Mouse (Mus musculus) ovary, postnatal 10 days (tissue): ENCODE results near the gene Zfp277.
A peak's percentile ranks its signal among the peaks of the same experiment; 100 is the strongest.

Experiments
- DNase-seq: peaks from one replicate; pipeline ENCODE4 v3.0.0; 2022; ENCODE audit warnings: low spot score

The Zfp277 gene

DNA sequence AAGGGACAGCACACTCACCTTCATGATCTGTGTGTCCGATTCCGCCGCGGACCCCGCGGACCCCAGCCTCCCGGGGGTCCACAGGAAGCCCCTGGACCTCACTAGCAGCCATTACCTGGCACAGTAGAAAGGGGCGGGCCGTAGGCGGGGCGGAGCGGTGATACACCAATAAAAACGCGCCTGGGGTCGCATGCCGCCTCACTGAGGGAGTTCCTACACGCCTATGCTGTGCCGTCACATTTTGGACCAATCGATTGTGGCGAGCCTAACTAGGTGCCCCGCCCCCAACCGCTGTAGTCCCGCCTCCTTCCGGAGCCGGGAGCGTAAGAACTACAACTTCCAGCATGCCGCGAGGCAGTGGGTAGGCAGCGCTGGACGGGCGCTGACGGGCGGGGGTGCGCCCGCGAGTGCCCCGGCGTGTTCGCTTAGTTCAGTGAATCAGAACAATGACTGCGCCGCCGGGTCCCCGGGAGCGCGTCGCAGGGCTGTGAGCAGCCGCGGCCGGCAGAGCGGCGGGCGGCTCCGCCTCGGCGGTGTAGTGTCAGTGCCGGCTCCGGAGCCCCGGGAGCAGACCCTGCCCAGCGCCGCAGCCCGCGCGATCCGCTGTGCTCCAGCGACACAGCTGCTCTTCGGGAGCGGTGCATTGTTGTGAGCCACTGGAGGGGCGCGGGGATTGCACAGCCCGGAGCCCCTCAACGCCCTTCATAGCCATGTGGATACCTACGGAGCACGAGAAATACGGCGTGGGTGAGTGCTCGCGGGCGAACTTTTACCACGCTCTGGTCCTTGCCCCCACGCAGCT, at the start of gene Zfp277, which contains the start of gene Dock4:
Gene Zfp277, minus strand, starts transcription at position 255 of the 802 bp plus-strand sequence.
Gene Dock4, plus strand, starts transcription at position 305 of the 802 bp plus-strand sequence.
- peak; percentile 83 for DNase-seq

DNA sequence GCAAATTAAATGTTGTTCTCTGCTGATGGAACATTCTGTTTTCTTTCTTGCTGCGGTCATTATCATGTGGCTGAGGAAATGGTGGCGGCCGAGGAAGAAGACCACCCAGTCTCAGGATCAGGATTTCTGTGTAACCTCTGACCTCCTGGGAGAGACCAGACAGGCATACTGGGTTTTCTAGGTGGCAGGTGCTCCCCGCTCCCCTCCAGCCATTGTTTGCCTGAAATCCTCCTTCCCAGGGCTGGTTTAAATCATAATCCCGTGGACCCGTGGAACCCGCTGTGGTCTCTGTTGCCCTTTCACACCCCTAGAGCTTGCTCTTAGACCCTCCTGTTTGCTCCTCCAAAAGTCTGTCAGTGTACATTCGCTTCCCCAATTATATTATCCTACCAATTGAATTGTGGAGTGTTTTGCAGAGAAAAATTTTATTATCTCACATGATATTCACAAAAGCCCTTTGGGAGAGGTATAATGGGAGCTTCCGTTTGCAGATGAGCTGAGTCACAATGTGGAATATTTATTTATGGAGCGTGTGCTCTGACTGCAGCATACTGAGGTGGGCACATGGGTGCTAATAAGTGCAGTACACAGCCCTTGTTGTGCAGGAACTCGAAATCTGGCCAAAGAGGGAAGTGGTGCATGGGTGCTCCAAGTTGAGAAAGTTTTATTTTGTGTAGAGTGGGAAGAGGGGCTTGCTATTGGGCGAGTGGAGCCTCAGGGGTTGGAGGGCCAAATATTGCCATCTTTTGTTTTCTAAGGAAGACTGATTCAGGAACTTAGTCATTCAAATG, 40.5 kb upstream of the Zfp277 start:
- no peak for DNase-seq

DNA sequence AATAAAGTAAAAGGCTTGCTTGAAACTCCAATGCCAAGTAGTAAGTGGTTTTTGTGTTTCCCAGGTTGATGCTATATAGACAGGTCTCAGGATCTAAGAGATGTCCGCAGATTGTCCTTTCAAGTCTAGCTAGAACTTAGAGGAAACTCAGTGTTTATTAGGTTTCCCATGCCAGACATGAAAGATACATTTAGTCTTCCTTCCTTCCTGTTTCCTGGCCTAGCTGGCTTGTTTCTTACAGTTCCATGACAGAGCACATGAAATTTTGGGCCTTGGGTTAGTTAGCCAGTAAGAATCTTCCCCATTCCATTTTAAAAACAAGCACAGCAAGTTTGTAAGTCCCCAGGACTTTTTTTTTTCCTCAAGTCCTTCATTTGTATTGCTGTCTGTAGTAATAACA, 39.5 kb upstream of the Zfp277 start:
- DNase-seq = no peak

DNA sequence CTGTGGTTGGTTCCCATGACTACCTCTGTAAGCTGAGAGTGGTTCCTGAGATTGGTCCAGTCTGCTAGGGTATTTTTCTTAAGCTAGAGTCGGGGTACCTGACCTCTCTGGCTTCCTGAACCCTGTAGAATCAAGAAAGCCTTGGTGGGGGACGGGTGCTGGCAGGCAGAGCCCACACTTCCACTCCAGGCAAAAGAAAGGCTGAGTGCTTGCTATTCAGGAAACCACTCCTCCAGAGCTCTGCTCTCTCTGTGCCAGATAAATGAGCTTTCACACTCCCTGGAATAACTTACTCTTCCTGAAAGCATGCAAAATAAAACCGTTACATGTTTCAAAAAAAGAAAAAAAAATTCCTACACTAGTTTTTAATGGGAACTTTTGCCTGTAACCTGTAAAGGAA, 38.5 kb upstream of the Zfp277 start:
- no peak for DNase-seq

DNA sequence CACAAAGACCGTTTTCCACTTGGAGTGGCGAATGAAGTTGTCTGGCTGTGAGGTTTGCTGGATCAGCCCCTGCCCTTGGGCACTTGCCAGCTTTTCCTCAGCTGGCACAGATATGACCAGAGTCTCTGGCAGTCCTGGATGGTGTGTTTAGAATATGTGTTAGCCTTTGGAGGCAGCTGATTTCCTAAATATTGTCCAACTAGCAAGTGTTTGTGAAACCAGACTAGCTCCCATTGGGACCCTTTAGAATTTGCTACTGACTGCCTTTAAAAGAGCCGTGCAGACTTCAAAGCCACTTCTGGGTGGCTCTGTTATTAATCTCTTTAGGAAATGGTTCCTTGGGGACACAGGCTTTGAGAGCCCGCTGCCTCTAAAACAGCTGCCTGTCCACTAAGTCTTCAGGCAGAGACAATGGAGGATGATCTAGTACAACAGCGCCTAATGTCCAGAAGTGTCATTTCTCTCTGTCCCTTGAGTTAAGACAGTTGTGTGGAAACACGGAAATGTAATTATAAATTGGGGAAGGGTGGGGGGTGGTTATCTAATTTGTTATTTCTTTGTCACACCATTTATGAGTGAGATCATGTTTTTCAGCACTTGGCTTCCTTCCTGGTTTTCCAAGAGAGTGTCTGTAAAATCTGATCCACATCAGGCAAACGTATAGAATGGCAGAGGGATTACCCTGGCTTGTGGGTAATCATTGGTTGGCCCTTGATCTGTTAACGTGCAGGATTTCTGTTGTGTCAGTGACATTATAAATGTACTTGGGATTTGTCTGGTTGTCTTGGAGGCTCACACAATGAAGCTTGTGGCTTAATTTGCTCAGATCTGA, 32.1 kb upstream of the Zfp277 start:
- no peak for DNase-seq

DNA sequence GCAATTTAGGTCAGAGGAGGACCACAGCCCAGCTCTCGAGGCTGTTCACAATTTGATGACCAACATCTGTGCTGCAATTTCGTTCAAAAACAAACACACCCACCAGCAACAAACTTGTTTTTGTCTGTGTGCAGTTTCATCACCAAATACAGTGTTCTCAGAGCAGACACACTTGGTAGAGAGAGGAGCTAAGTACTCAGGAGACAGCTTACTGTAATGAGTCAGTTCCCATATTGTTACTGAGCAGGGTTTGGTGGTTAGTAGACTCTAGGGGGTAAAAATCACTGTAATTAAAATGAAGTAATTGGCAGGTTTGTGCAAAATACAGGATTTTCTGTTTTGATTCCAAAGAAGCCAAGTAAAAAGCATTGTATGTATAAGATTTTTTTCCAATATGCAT, 28.0 kb upstream of the Zfp277 start:
- no peak for DNase-seq

DNA sequence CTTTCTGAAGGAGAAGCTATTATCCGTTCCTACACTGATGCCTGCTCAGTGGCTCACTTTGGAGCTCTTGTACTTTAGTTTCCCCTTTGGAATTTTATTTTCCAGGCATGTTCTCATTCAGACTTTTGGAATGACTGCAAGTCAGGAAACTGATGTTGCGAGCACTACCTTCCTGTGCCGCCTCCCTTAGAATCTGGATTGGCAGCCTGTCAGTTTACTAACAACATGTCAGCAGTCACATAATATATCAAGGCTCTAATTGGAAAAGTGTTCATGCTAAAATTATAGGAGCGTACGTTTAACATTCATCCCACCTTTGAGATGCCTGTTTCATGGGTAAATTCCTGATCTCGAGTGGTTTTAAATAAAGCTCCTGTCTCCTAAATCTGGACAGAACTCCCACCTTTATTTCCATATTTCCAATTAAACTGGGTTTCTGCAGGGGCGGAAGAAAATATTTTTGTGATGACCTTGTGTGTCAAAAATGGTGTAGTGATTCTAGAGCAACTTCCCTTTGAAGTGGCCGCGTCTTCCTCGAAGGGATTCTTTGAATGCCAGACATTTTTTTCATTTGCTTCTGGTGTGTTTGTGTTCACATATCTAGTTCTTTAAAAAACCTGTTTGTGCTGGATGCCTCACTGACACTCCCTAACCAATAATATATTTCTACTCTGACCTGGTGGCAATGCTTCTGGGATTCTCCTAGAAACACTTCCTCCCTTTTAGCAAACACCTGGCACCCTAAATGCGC, 26.1 kb upstream of the Zfp277 start:
- DNase-seq = no peak

DNA sequence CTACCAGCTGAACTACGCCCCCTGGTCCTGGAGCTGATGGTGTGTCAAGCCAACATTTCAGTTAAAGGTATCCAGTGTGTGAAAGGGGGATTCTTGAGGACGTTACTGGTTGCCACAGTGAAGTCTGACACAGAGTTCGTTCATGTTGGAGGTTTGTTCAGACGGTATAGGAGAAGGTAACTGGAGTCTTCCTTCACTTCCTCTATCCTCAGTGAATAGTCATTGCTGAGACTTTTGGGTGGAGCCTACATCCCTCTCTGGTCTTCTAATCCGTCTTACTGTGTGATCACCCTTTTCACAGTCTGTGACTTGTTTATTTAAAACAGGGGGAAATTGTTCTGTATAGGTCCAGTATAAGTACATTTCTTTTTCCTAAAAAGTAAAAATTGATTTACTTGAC, 23.3 kb upstream of the Zfp277 start:
- DNase-seq = no peak

DNA sequence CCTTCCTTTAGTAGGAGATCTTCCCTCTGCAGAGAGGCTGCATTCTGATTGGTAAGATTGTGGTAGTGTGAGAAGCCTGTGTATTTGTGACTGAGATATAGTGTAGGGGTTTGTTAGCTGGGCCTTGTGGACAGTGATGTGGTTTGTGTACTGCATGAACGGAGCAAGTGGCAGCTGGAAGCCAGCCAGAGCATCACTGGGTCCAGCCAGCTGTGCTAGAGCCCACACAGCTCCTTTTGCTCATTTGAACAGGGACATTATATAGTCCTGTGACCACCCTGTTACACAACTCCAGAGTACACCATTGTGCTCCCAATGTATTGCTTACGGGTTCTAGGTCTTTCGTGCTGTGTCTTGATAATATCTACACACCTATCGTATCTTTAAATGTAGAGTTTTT, 22.5 kb upstream of the Zfp277 start:
- DNase-seq = no peak

DNA sequence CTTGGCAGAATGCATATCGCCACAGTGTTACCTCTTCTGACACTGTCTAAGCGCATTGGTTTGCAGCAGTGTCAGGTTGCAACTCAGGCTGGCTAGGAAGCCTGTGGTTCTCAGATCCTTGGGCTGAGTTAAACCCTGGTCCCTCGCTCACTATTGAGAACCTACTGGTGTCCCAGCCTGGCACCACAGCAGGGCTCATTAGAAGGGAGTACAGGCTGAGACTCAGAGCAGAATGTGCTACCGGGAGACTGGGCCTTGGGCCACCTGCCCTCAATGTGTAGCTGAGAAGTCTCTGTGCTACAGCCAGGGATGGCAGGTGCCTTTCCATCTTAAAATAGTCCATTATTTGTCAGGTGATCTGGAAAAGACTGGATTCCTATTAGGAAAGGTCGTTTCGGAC, 18.6 kb upstream of the Zfp277 start:
- DNase-seq = no peak

DNA sequence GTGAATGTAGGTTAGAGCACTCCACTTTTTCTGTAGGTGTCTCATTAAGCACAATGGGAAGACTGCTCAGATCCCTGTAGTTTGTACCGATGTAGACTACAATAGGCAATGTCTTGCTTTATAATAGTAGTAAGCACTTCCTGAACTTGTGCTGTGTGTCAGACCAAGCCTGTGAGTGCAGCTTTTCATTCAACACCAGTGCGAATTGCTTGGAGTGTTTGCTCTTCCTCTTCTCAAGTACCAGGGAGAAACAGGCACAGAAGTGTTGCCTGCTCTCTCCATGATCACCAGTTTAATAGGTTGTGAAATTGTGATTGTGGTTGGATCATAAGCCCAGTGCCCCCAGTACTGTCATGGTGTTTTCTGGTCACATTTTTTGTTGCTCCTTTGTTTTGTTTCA, 18.1 kb upstream of the Zfp277 start:
- DNase-seq = no peak

DNA sequence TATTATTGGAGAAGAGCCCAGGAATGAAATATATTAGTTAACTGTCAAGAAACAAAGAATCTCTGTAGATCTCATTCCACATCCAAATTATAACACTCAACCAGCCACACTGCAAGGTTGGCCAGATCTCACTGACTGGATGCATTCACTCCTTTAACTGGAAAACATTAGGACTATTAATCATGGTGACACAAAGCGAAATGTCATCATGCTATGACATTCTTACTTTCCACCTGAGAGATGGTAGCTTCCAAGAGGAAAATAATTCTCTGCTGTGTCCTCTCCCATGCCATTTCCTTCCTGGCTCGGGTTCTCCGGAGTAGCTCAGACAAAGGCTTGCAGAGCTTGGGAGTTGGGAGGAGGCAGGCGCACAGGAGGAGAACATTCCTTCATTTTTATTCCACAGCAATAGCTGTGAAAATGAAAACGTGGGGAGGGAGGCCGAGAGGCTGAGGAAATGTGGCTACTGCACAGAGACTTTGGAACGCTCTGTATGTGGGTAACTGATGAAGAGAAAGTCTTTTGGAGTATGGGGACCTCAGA, 17.1 kb upstream of the Zfp277 start:
- no peak for DNase-seq

DNA sequence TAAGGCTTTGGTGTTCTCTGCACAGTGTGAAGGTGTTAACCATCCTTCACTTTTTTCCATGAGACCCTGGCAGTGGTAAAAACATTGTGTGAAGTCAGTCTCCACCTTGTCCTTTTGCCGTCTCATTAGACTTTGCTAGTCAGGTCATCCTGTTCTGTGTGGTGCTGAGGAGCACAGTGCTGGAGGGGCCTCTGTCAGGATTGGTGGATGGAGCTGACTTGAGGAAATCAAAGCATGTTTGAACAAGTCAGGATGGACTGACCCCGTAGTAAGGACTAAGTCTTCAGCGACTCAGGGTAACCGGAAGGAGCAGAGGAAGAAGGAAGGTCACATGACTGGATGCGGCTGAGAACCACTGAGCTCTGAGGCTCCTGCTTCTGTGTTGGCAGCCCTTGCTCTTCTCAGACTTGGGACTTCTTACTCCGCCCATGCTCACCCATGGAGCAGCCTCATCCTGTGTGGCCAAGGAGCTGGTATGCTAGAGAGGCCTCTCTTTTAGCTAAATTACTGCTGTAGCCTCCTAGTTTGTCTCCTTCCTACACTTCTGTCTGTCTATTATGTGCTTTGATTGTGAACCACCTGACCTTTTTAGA, 14.1 kb upstream of the Zfp277 start:
- no peak for DNase-seq

DNA sequence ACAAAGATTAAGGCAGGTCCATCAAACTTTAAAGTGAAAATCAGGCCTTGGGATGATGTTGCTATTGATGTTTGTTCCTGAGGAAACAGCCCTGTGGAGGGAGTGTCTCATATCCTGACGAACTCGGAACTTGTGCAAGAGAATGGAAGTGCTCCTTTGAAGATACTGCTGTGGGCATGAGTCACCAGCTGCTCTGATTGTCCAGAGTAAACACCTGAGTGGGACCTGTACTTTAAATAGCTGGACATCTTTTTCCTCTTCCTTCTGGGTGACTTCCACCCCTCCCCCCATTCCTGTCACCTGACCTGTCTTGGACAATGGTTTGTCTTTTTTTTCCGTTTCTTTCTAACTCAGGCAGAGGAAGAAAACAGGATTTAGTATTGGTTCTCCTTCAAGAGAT, 13.3 kb upstream of the Zfp277 start:
- no peak for DNase-seq

DNA sequence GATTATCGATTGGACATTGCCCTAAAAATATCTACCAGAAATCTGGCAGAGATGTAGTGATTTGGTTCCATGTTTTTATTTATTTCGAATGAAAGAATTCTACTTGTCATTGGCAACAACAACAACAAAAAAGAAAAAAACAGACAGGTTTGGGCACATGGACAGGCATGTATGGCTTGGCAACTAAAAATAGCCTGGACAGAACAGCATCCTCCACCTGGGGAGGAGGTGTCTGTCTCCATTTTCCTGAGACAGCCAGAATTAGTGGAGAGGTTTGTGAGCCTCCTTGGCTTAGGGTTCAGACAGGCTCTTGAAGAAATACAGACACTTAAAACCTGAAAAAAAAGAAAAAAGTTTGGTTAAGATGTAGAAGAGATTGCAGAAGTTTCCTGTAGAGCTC, 10.8 kb upstream of the Zfp277 start:
- DNase-seq = no peak

DNA sequence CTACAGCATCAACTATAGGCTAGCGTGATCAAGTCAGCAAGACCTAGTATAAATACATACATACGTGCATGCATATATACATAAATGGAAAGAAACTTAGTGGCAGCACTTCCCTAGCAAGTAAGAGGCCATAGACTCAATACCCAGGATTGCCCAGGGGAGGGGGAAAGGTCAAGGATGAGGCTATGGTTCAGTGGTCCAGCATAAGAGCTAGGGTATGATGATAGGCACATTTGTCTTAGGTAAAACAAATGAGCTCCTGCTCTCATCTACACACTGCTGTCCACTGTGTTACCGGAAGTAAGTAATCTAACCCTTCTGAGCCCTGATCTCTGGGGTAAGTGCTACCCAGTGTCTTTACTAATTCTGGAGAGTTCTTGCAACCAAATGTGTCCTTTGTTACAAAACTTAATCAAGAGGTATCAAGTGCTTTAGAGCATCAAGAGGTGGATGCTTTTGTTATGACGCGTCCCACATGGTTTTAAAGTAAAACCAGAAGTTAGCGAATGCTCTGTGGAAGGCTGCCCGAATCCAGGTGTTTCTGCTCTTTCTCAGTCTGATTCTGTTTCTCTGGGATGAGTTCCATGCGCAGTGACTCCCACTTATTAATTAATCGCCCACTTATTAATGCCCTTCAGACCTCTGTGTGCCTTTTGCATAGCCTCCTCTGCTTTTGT, 3.6 kb upstream of the Zfp277 start:
- no peak for DNase-seq

DNA sequence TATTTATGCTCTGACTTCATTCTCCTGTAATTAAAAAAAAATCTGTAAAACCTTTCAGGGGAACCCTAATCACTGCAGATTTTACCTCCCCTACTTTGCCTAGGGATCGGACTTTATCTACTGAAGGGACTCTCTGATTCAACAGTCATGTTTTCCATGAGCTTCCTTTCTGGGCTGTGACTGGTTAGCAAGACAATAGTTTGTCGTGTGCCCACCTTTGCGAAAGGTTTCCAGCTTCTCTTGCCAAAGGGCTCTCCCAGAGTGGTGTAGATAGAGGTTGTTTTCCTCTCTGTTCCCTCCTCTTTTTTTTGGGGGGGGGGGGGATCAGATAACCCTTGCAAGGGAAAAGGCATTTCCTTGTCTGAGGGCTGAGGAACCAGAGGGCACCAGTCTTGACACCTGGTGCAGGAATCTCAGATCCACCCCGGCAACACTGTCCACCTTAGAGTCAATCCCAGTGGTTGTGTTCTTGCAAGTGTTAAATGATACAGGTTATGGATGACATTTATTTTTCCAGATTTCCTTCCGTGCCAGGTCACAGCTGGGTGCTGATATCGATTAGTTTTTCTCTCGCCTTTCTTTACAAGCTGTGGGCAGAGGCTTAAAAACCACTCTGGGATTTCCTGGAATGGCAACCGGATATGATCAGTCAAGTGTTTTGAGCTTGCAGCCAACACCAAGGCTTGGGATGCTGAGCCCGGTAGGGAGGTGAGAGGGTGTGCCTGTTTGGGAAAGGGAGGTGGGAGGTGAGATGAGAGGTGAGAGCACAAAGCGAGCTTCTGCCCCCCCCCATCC, 2.1 kb upstream of the Zfp277 start:
- DNase-seq = no peak

DNA sequence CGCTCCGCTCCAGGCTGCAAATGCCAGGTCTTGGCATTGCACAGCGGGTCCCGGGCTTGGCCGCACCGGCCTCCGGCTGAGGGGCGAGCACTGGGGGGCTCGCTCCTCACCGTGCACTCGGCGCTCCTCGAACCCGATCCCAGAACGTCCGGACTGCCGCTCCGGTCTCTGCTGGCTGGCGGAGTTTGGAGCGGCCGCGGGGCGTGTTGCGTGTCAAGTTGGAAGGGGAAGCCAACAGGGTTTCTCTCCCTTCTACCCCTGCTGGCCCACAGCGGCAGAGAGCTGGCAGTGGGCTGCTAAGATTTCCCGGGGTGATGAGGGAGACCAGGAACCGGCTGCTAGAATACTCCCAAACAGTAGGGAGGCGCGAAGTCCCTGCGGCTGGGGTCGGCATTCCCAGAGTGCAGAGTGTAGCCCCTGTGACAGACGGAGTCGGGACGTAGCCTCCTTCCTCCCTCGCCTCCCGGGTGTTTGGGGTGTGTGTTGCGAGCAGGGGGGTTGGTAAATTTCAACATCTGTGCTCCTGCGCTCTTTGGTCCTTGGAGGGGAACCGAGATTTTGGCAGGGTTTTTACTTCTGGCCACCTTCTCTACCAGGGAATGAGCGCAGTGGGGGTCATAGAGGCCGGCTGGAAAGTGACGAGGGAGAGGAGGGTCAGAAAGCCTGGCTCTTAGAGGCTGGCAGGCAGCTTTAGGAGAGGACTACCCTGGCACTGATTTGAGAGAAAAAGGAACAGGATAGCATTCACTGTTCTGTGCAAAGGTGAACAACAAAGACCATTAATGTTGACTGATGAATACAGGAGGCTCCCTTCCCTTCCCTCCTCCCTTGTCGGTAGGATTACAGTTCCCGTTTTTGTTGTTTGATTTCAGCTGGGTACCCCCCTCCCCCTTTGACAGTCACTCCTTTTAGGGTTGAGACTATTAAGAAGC, 1.0 kb upstream of the Zfp277 start:
- peak; percentile 25 for DNase-seq

DNA sequence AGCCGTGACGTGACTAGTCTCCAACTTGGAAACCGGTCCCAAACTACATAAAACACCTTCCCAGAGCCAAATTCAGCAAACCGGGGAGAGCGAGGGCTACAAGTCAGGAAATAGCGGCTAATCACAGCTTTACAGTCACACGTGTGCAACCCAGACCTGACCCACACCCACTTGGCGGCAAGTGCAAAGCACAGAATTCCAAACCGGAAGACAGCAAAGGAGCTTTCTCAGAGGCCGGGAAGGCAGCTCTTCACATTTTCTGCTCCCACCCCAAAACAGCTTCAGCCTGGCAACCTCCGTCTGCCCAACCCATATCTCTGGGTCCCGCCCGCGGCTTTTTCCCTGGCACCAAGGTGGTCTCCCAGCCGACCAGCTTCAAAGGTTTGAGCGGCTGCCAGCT, 496 bp downstream of the Zfp277 start:
- no peak for DNase-seq
